Mouse (Mus musculus): ENCODE measurements at regions not wholly inside any gene's neighbourhood (a gene's known extent, or its start where the extent isn't known, plus 50 kb on each side); places are given as distances from the start of the nearest gene placed in this dataset.

DNA sequence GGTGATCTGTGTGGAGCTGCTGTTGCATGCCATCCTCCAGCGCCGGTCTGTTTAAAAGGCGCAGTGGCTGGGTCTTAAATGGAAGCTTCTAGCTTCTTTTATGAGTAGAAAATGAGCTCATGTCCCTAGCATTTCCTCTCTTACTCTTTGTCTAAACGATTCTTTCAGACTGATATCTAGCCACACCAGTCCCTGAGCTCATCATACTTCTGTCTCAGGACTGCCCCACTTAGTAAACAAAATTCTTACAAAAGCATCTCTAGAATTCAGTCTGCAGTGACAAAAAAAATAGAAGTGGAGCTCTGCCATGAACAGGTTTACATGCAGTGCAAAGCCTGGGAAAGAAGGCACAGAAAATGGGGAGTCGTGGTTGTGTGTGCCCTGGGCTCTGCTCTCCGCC is 150.2 kb upstream of the Ccn2 start:
- DNase-seq: no peak

DNA sequence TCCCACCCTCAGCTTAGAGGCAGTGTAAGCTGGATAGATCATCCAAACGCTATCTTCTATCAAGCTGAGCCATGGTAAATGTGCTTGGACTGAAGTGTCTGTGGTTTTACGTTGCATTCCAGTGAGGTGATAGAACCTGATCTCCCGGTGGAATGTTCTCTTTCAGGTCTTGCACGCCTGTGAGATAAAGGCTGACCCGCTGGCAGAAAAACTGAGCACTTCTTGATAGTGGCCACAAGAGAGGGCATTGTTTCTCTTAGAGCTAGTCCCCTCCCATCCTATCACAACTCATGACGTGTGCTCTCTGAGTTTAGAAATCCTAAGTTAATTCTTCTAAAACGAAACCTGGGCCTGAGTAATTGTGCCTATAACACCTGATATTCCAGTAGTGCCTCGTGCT is 149.1 kb upstream of the Ccn2 start:
- DNase-seq: no peak

DNA sequence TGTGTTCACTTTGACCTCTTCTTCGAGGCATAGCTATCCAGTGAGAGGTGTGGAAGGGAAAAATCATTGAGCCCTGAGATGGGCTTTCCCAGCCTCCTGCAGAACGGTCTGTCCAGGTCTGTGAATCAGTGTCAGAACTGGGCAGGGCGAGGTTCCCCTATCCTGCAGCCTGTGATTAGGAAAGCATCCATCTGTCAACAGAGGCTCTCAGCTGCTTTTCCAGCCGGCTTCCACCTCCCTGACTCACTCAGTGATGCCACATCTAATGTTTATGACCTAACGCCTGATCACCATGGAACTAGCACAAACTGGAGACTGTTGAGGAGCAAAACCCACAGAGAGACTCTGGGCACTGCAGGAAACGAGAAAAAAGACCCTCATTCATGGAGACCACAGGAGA is 148.1 kb upstream of the Ccn2 start:
- DNase-seq: peak; percentile 95

DNA sequence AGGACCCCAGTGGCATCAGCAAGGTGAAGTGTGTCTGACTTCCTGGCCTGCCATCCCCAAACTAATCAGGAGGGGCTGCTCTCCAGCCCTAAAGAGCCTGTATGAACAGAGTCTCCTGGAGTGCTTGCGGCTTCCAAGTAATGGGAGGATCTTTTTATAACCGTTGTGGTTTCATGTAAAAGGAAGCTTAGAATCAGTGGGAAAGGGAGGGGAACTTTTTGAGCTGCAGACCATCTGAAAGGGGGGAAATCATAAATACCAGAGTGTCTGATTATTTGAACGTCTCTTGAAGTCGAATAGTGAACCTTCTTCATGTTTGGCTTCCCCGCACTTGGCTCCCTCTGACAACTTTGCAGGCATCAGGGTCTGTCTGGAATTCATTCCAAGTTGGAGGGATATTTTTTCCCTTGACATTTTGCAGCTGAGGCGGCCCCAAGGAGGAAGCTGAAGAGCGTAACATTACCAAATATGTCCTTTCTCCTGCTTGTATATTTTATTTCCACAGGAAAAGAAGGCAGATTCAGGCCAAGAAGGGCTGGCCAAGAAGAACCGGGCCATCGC is 147.2 kb upstream of the Ccn2 start:
- peak; percentile 97 for DNase-seq

DNA sequence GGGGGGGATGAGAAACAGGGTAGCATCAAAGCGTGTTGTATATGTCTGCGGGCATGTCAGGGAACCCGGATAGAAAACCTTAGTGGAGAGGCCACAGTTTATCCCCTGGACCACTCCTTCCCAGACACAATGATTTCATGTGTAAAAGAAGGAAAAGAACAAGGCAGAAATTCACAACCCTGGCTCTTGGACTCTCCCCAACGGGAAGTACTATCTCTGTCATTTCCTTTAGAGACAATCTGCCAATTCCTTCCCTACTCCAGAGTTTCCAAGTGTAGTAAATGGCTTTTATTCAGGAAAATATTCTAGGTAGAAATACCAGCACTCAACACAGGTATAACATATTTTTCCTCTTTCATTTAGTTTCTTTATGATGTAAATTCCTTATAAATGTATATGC is 141.7 kb upstream of the Ccn2 start:
- no peak for DNase-seq

DNA sequence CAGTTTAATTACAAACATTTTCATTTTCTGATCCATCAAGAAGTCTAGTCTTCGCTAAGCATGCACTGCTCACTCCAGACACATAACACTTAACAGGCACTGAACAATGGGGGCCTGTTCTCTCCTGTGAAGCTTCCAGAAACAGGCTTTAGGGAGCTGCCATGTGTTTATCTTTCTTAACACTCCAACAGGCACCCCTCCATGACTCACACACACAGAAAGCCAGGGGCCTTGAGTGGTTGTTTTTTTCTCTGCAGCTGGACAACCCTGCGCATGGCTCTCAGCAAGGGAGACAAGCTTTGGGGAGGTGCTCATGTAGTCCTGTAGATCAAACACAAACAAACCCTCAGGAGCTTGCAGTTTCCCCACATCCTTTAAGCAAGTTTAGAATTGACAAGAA is 136.6 kb upstream of the Ccn2 start:
- DNase-seq: no peak

DNA sequence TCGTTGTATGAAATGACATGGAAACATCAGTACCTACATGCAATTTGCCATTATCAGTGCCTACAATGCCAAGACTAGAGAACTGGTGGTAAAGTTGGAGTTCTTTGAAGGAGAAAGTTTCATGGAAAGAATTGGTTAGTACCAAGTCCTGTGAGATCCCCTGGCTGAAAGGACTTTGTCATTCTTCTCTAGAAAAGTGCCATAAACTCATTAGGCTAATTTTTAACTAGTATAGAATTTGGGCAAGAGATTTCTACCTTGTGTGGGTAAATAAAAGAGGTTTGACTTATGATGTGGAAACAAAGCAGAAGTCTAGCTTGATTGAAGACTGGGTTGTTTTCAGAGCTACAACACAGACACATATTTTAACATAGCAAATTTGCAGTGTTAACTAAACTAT is 131.4 kb upstream of the Ccn2 start:
- no peak for DNase-seq

DNA sequence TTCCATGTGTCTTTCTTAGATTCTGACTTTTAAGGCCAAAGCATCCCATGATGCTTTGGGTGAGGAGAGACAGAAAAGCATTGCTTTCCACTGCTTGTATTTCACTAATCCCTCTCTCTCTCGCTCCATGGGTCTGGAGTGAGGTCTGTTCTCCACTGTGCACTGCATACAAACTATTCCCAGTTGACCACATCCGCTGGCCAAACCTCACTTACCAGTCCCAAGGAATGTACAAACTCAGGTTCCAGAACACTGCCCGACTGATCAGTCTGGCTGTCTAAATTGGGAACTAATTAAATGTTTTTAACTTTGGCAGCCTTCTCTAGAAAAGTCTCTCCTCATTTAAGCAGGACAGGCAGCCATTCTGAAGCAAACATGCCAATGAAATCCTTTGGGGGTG is 130.9 kb upstream of the Ccn2 start:
- peak; percentile 84 for DNase-seq

DNA sequence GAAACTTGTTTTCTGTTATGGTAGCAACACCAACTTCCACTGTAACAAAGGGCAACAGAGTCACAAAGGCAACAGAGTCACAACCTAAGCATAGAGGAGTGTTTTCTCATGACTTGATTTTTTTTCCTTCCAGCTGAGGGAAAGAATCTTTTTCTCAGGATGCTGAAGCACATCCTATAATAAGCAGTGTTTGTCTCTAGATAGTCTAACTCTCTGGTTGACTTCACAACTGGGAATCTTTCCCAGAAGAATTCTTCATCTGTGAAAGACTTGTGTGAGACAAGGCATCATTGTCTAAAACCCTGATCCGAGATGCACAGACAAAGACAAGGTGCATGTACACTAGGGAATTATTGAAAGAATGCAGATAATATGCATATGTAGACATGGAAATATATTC is 125.5 kb upstream of the Ccn2 start:
- DNase-seq: no peak

DNA sequence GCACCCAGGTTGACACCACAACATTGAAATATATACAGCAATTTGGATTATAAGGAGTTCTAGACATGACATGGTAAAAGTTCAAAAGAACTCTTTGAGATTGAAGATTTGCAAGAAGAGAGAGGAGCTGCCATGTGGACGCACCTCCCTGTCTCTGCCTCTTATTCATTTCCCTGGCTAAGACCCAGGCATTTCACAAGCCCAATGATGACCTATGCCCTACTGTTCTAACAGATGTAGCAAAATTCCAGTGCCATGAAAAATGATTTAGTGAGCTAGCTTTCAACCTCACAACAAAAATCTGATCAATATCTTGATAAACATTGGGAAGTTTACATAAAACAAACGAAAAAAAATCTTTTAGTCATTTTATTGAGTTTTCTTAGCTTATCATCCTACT is 123.7 kb upstream of the Ccn2 start:
- DNase-seq: no peak

DNA sequence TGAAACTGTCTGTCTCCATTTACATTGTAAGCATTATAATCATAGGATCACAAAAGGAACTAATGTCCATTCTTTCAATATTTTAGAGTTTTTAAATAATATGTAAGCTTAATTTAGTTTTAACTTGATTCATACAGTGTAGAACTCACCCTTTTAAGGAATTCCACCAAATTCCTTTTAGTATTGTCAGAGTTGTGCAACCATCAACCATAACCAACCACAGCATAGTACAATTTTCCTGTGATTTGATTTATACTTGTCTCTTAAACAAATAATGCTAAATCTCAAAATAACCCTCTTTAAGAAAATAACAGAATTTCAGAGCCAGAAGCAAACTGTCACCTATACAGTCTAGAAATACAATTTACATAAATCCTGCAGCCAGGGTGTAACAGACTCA is 119.0 kb upstream of the Ccn2 start:
- DNase-seq: no peak

DNA sequence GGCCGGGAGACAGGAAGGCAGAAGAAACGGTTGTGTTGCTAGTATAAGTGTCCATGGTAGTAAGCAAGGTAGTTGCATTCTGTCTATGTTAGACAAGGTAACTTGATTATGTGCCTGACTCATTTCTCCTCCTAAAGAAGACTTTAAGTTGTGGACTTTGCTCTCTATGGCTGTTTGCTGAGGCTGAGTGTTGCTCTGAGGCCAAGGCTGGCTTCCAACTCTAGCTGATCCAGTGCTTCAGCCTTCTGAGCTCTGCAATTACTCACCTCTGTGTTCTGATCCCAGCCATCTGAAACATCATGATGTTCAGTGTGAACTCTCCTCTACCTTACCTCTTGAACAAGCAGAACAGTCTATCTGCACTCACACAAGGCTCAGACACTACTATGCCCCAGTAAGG is 116.7 kb upstream of the Ccn2 start:
- DNase-seq: peak; percentile 65

DNA sequence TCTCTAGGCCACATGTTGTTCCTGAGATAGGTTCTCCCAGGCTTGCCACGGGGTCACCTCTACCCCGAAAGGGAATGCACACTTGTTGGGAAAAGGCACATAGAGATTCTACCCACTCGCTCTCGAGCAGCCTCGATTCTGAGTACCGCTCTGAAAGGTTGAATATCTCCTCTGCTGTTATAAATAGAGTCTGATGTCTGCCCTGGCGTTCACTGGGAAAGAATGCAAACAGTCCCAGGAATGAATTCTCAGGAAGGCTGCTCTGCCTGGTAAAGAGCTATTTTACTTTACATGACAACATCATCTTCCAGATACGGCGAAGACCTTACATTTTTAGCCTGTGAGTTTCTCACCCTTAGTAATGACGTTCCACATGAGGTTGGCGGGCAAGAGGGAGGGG is 116.1 kb upstream of the Ccn2 start:
- DNase-seq: peak; percentile 87

DNA sequence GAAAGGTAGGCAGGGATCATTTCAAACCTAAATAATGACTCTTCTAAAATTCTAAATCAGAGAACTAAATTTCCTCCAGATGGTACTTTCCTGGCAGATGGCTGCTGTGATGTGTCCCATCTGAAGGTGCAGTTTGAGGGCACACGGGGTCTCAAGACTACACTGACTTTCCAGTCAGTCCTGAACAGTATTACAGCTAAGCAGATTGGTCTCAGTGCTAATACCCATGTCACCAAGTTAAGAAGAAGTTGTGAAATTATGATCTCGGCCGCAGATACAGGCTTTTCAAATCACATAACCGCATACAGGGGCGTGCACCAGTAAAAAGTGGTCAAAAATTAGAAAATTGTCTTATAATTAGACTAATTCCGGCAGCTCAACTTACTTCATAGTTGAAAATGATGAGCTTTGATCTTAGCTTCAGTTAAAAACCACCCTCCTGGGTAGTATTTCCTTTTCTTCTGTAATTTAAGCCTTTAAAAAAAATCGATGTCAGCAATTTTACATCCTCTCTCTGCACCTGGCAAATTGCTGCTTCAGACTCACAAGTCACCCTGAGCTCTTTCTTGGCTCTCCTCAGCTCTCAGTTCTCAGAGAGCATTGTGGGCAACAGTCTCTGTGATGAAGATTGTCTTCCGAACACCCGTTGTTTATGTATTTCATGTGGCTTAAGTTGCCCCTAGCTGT is 113.2 kb upstream of the Ccn2 start:
- peak; percentile 76 for DNase-seq

DNA sequence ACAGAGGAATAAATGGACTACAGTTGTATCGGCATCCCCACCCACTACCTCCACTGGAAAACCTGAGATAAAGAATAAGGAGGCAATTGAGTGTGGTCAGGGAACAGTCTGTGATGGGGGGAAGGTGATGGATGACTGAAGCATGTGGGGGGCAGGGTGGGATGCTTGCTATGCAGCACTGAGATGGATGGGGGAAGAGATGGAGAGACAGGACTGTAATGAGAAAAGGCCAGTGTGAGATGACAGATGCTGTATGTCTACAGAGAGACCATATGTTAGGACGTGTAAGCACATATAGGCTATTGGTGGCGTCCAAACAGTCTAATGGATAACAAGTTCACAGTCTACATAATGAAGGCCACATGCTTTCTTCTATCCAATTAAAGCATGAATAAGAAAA is 112.2 kb upstream of the Ccn2 start:
- no peak for DNase-seq

DNA sequence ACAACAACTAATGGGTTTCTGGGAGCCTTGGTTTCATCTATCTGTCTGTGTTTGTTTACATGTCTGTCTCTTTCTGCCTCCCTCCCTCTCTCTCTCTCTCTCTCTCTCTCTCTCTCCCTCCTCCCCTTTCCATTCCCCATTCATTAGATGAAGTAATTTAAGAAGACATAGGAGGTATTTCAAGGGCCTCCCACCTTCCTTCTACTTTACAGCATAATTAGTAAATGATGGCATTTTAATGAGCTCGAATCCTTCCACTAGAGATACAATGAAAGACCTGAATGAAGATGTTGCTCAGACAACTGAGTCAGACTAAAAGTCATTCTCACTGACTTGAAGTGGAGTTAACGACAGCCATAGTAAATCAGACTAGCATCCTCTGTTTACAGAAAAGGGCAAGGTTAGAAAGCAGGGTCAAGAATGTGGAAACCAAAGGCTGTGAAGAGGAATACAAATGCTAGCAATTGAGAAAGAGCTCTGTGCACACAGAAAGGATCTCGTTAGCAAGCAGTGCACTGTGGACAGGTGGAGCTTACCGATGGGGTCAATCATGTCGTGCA is 111.1 kb upstream of the Ccn2 start:
- no peak for DNase-seq

DNA sequence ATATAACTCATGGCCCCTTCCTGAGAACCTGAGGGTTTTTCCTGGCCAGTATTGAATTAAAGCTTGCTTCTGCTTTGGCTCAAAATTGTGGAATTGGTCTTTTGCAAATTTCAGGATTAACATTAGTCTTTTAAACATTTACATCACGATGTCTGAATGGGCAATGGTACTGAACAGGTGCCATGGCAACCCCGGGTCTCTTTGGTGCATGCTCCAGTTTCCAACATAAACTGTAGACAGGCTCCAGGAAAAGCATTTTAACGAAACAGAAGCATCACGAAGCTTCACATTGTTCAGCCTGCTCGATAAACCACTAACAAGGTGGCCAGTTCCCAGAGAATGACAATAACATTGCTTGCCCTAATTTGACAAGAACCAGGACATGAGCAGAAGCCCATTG is 109.8 kb upstream of the Ccn2 start:
- DNase-seq: peak; percentile 89

DNA sequence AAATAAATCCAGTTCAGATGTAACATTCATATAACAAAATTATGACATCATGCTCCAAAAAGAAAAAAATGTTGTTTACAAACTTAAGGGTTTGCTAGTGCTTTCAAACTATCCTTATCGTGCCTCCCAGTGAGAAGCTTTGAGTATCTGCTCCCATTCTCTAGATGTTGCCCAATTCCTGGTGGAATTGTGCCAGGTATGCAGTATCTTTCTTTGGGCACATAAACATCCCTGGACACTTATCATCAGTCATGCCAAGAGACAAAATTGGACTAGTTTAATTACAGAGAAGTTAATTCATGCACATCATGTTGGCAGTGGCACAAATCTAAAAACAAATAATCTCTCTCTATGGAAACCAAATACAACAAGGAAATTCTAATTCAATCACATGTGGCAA is 109.0 kb upstream of the Ccn2 start:
- DNase-seq: peak; percentile 87

DNA sequence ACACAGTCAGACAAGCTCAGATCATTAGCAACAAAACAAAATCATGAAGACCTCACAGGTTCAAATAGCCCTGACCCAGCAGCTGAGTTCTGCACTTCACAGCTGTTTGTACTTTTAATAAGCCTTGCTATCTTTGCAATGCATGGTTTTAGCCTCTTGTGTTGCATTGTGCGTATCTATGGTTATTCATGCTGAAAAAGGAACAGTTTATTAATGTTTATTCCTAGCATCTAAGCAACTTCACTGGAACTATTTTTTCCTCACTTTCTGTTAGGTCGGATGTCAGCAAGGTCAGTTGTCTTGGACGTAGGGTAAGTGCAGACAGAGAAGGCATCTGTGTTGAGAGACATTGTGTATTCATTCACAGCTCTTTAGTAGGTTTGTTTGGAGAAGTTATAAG is 107.3 kb upstream of the Ccn2 start:
- DNase-seq: peak; percentile 28

DNA sequence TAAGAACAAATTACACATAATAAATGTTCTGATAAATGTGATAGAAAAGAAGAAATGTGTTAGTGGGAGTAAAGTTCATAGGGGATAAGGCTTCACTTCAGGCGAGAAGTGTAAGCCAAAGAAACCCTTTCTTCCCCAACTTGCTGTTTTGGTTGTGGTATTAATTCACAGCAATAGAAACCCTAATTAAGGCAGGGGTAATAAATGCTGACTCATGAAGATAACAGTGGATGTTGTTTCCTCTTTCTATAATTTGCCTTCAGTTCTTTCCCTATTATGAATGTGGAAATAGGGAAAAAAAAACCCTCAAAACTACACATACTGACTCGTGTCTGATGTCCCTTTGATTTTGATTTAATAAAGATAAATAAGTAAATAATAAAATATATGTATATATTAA is 104.8 kb upstream of the Ccn2 start:
- no peak for DNase-seq

DNA sequence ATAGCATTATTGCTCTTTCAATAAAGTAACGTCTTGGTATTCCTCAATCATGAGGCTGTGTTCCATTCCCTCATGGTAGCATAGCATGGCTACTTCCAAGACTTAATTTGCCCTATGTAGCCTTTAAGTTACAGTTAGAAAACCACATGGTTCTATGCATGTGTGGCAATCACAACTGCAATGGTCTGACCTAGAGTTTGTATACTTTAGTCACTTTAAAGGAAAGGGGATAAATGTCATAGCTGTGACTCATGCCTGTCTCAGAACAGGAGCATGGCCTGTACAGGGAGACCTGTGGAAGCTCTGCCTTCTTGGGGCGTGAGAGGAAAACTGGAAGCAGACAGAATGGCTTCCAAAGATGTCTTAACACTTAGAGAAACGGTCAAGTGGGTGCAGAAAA is 103.4 kb upstream of the Ccn2 start:
- DNase-seq: no peak

DNA sequence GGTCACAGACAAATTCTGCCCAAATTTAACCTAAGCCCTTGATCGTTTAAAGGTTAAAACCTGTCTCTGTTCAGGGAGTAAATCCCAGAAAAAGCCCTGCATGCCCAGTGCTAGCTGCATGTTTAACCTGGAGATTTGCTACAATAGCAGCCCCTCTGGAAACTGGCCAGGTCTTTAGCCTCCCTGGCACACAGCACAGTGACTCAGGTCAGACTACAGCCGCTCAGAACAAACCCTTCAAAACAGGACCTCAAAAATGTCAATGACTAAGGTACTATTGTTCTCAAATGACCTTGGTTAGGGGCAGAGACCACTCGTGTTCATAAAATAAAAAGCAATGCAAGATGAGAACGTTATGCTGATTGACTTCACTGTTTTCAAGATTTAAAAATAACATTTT is 101.8 kb upstream of the Ccn2 start:
- DNase-seq: peak; percentile 96

DNA sequence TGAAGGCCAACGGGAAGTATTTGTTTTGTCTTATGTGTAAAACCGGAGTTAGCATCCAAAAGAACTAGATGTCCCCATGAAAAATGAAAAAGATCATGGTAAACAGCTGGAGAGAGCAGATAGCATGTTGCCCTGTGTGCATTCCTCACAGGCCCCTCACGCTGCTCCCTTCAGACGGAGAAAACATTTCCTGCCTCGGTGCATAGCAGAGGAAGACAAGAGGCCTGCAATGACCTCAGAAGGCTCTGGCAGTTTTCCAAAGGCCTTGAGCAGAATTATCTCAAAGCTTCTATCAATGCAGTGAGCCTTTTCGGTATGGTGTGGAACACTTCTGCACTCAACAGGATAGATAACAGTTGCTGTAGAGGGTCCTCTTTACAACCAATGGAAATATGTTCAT is 101.3 kb upstream of the Ccn2 start:
- peak; percentile 98 for DNase-seq

DNA sequence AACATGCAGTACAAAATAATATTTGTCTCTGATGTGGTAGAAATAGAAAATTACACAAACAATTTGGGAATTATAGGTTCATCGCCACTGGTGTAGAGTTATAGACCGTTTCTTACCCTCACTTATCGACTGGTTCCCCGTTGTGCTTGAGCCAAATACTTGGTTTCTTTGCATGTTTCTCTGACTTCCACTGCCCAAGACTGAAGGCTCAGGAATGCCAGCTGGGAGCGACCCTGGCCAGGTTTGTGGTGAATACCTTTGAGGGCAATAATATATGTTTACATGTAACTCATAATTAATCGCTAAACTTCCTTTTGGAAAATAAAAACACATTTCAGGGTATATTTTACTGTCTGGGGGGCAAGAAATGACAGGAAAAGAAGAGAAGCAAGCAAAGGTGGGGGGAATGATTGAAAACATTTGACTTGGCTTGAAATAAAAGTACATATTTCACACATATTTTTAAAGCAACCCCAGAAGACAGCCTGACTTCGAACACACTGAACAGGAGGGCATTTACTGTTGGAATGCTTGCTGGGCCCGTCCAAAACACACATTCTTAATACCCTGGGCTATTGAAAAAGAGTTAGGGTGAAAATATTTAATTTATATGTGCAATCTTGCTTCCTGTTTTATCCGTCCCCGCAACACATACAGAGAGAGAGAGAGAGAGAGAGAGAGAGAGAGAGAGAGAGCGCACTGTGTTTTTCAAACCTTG is 75.3 kb upstream of the Ccn2 start:
- no peak for DNase-seq
